ENCODE assay signal across 8 mouse cellular contexts in the genomic region with DNA sequence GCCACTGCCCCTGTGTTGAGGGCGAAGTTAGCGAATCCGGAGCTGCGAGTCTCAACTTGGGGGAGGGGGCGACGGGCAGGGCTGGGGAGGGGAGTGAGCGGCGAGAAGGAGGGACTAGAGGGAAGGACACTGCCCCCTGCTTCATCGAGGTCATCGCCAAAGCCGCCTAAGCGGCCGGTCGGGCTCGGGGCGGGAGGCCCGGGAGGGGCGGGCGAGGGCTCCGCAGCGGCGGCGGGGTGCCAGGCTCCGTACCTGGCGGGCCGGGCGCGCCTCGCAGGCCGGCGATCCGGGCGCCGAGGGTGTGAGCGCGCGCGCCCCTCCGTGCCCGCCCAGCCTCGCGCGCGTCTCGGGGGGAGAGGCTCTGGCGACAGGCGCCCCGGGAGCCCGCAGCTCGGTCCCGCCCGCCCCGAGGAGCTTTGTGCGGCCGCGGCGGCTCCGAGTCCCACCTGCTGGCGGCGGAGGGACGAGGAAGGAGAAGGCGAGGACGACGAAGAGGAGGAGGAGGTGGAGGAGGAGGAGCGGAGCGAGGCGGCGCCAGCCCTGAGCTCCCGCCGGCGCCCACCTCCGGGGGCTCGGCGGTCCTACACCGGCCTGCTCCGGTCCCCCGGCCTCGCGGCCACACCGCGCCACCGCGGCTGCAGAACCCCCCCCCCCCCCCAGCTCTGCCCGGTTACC. TPM values are rescaled to one million over a fixed set of nuclear protein-coding genes. Genes with fewer than 3 reads are reported as not detected.
DNase-seq lines count a peak whose midpoint lies in the region; ATAC-seq lines count a peak whose summit lies in the region.

A gene (plus strand): TSS at position 400 of the 675 bp plus-strand sequence.

- H3K36me3 ChIP-seq in forebrain, embryonic 11.5 days (ENCODE audit: control insufficient read depth, insufficient read depth, low read length), result no peaks in the 10 kb centered on the region
- H3K36me3 ChIP-seq in intestine, embryonic 14.5 days (ENCODE audit: control insufficient read depth, insufficient read depth, low read length), result no peaks in the 10 kb centered on the region
- H3K36me3 ChIP-seq in midbrain, embryonic 11.5 days (ENCODE audit: control insufficient read depth, insufficient read depth, low read length), result no peaks in the 10 kb centered on the region

- no peaks in the 10 kb centered on the region for H3K9me3 ChIP-seq in forebrain, embryonic 11.5 days (ENCODE audit: control insufficient read depth, low read length)
- no peaks in the 10 kb centered on the region for H3K9me3 ChIP-seq in intestine, embryonic 14.5 days (ENCODE audit: control insufficient read depth, low read length)
- H3K9me3 ChIP-seq in midbrain, embryonic 11.5 days (ENCODE audit: control insufficient read depth, low read length), result no peaks in the 10 kb centered on the region

- peak within 1 kb of the TSS; percentile 96 for H3K4me2 ChIP-seq in forebrain, embryonic 11.5 days (ENCODE audit: low read depth, low read length, severe bottlenecking)
- H3K4me2 ChIP-seq in intestine, embryonic 14.5 days (ENCODE audit: low read length), result peak within 1 kb of the TSS; percentile 96
- peak within 1 kb of the TSS; percentile 95 for H3K4me2 ChIP-seq in midbrain, embryonic 11.5 days

- WGBS in forebrain, embryonic 11.5 days, result under 1% methylated on average over 46 of the region's 84 CpGs
- WGBS in intestine, embryonic 14.5 days, result under 1% methylated on average over 44 of the region's 84 CpGs
- under 1% methylated on average over 59 of the region's 84 CpGs for WGBS in midbrain, embryonic 11.5 days

- H3K9ac ChIP-seq in forebrain, embryonic 11.5 days (ENCODE audit: low read length), result peak within 1 kb of the TSS; percentile 83
- H3K9ac ChIP-seq in intestine, embryonic 14.5 days (ENCODE audit: low read length), result peak within 1 kb of the TSS; percentile 68
- H3K9ac ChIP-seq in midbrain, embryonic 11.5 days (ENCODE audit: low read length), result peak within 1 kb of the TSS; percentile 86

- H3K27me3 ChIP-seq in forebrain, embryonic 11.5 days (ENCODE audit: control insufficient read depth, insufficient read depth, low read length), result peaks cover 2% of the 10 kb centered on the region; the same call in 1 of the 2 replicates
- H3K27me3 ChIP-seq in intestine, embryonic 14.5 days (replicated peaks; ENCODE audit: control insufficient read depth, insufficient read depth, low read length), result no peaks in the 10 kb centered on the region
- peaks cover 5% of the 10 kb centered on the region; the same call in 1 of the 2 replicates for H3K27me3 ChIP-seq in midbrain, embryonic 11.5 days (ENCODE audit: control insufficient read depth, insufficient read depth, low read length)

- peak within 1 kb of the TSS; percentile 75 for H3K27ac ChIP-seq in forebrain, embryonic 11.5 days (ENCODE audit: low read depth, low read length)
- H3K27ac ChIP-seq in intestine, embryonic 14.5 days (ENCODE audit: low read depth), result peak within 1 kb of the TSS; percentile 70
- H3K27ac ChIP-seq in midbrain, embryonic 11.5 days (ENCODE audit: low read depth, low read length), result peak within 1 kb of the TSS; percentile 74

- peak; percentile 84 for DNase-seq in heart, adult 11 months
- no peak for DNase-seq in heart, adult 18-20 months
- peak; percentile 4 to 10 for DNase-seq in adrenal gland, postnatal 4 days (ENCODE audit: low spot score in 2 of 2)
- DNase-seq in forebrain, embryonic 11.5 days (ENCODE audit: low spot score), result peak; percentile 88
- peak; percentile 86 for DNase-seq in intestine, embryonic 14.5 days (ENCODE audit: low spot score)
- DNase-seq in left cerebral cortex, postnatal 36 days (ENCODE audit: low spot score in 2 of 2), result peak in 1 of 2 experiments; percentile 33
- DNase-seq in midbrain, embryonic 11.5 days (ENCODE audit: low spot score, missing footprints), result no peak
- peak; percentile 29 for DNase-seq in thymus, postnatal 14 days

- intact Hi-C loops in left cerebral cortex, postnatal 36 days (cut with DNase I), result loop anchor here (5.0 to 10.0 kb wide), 2 partner anchors 154 to 191 kb away; no protein-coding TSS in a partner anchor

- peak; percentile 88 for ATAC-seq in forebrain, embryonic 11.5 days (replicated peaks; ENCODE audit: low FRiP score)
- peak; percentile 88 for ATAC-seq in intestine, embryonic 14.5 days (replicated peaks; ENCODE audit: low FRiP score, low TSS enrichment, low read depth)
- peak; percentile 91 for ATAC-seq in midbrain, embryonic 11.5 days (ENCODE audit: low FRiP score)

- peak within 1 kb of the TSS; percentile 73 for H3K4me3 ChIP-seq in forebrain, embryonic 11.5 days (ENCODE audit: low read depth, low read length)
- H3K4me3 ChIP-seq in intestine, embryonic 14.5 days (ENCODE audit: low read depth, low read length), result peak within 1 kb of the TSS; percentile 63
- peak within 1 kb of the TSS; percentile 76 for H3K4me3 ChIP-seq in midbrain, embryonic 11.5 days (ENCODE audit: low read depth, low read length)

- peaks cover 8% of the 10 kb centered on the region; the same call in 1 of the 2 replicates for H3K4me1 ChIP-seq in forebrain, embryonic 11.5 days (replicated peaks; ENCODE audit: control insufficient read depth, insufficient read depth, low read length)
- H3K4me1 ChIP-seq in intestine, embryonic 14.5 days (replicated peaks; ENCODE audit: control insufficient read depth, insufficient read depth, low read length), result peaks cover 8% of the 10 kb centered on the region; the same call in 1 of the 2 replicates
- peaks cover 12% of the 10 kb centered on the region for H3K4me1 ChIP-seq in midbrain, embryonic 11.5 days (ENCODE audit: control insufficient read depth, insufficient read depth, low read length)

RNA-seq across cellular contexts. Expression of the gene that starts here (rescaled TPM):
- total RNA-seq in heart, adult 18-20 months (2021), result under 1 TPM; 0.50 to 0.59 TPM
- total RNA-seq in adrenal gland, postnatal 4 days (2021), result 1 to 10 TPM; 4.1 TPM
- polyA plus RNA-seq in forebrain, embryonic 11.5 days (2014; fragmentation: Nextera tagmentation; extraction: Ambion mirVana), result 9.3 and 9.8 TPM in 2 replicates
- polyA plus RNA-seq in intestine, embryonic 14.5 days (2014; fragmentation: Nextera tagmentation; extraction: Ambion mirVana), result 3.2 and 4.0 TPM in 2 replicates
- 10 to 100 TPM; 17.7 to 22.7 TPM for total RNA-seq in left cerebral cortex, postnatal 36 days (2021)
- polyA plus RNA-seq in midbrain, embryonic 11.5 days (2014; fragmentation: Nextera tagmentation; extraction: Ambion mirVana), result 8.5 and 9.7 TPM in 2 replicates

Comparison
In these comparisons a context has a peak if more than half of its experiments do, and no peak if none do; other contexts are left out.
1. DNase-seq: peak in heart, adult 11 months (single experiment), adrenal gland, postnatal 4 days (2 of 2), forebrain, embryonic 11.5 days (single experiment), intestine, embryonic 14.5 days (single experiment) and thymus, postnatal 14 days (single experiment); none in heart, adult 18-20 months (0 of 2) and midbrain, embryonic 11.5 days (single experiment).
2. Peak in every context shown above with its lines, with median percentiles within 50 percentile points of each other: ATAC-seq, H3K27ac ChIP-seq, H3K4me2 ChIP-seq, H3K4me3 ChIP-seq and H3K9ac ChIP-seq.